Mouse (Mus musculus) lung, postnatal 14 days (tissue): Measurements from ENCODE around the gene Plagl2.

Experiments
- DNase-seq: peaks from one replicate; pipeline ENCODE4 v3.0.0; 2021

Gene Plagl2

GRCm38 (mm10) chr2:153239021-153239859 is 2.0 kb downstream of the Plagl2 start:
- DNase-seq, result no peak

GRCm38 (mm10) chr2:153238406-153238805 is 2.8 kb downstream of the Plagl2 start:
- no peak for DNase-seq

- DNase-seq, result no peak
These were observed 3.3 kb downstream of the Plagl2 start for GRCm38 (mm10) chr2:153237891-153238290.

GRCm38 (mm10) chr2:153237193-153237592 is 4.0 kb downstream of the Plagl2 start:
- no peak for DNase-seq

- no peak for DNase-seq
These were observed 12.7 kb downstream of the Plagl2 start for GRCm38 (mm10) chr2:153228523-153228922.

GRCm38 (mm10) chr2:153227959-153228358 is 13.3 kb downstream of the Plagl2 start:
- no peak for DNase-seq

- DNase-seq, result no peak
These were observed 15.7 kb downstream of the Plagl2 start for GRCm38 (mm10) chr2:153225595-153225953.

- peak; percentile 45 for DNase-seq
These were observed 16.2 kb downstream of the Plagl2 start, which contains the start of gene Tspyl3 for GRCm38 (mm10) chr2:153224946-153225594. Gene Tspyl3, minus strand, starts transcription at chr2:153225441.

GRCm38 (mm10) chr2:153222566-153222965 is 18.7 kb downstream of the Plagl2 start:
- DNase-seq, result no peak

GRCm38 (mm10) chr2:153222130-153222529 is 19.1 kb downstream of the Plagl2 start:
- no peak for DNase-seq

GRCm38 (mm10) chr2:153221620-153222019 is 19.6 kb downstream of the Plagl2 start:
- no peak for DNase-seq

GRCm38 (mm10) chr2:153218516-153218915 is 22.7 kb downstream of the Plagl2 start:
- no peak for DNase-seq

GRCm38 (mm10) chr2:153217826-153218340 is 23.3 kb downstream of the Plagl2 start:
- DNase-seq, result no peak

- DNase-seq, result no peak
These were observed 25.8 kb downstream of the Plagl2 start for GRCm38 (mm10) chr2:153215421-153215820.

GRCm38 (mm10) chr2:153214771-153215259 is 26.4 kb downstream of the Plagl2 start:
- no peak for DNase-seq

- no peak for DNase-seq
These were observed 27.9 kb downstream of the Plagl2 start for GRCm38 (mm10) chr2:153213351-153213750.

- no peak for DNase-seq
These were observed 29.8 kb downstream of the Plagl2 start for GRCm38 (mm10) chr2:153211451-153211850.

- DNase-seq, result no peak
These were observed 31.9 kb downstream of the Plagl2 start for GRCm38 (mm10) chr2:153209286-153209685.

- DNase-seq, result no peak
These were observed 33.1 kb downstream of the Plagl2 start for GRCm38 (mm10) chr2:153208149-153208548.

GRCm38 (mm10) chr2:153202766-153203165 is 38.5 kb downstream of the Plagl2 start:
- no peak for DNase-seq

- DNase-seq, result no peak
These were observed 42.1 kb downstream of the Plagl2 start for GRCm38 (mm10) chr2:153199114-153199513.

GRCm38 (mm10) chr2:153198485-153198884 is 42.7 kb downstream of the Plagl2 start:
- DNase-seq, result peak; percentile 9

GRCm38 (mm10) chr2:153194255-153194654 is 47.0 kb downstream of the Plagl2 start:
- DNase-seq, result no peak

- DNase-seq, result no peak
These were observed 50.0 kb downstream of the Plagl2 start for GRCm38 (mm10) chr2:153191242-153191641.
